Mouse (Mus musculus) heart, postnatal 0 days (tissue): Measurements from ENCODE around the gene Tet2.

Experiments used
- CTCF ChIP-seq: IDR thresholded peaks from 2 replicates; pipeline ENCODE4 v1.5.1; 2016; ENCODE audit warnings: antibody characterized with exemption, control low read depth, low read depth
- EP300 ChIP-seq: IDR thresholded peaks from 2 replicates; pipeline ENCODE4 v1.6.1; 2016; ENCODE audit warnings: antibody characterized with exemption, low read depth

- no peak for TF ChIP-seq CTCF
- TF ChIP-seq EP300, result no peak
Observed at GRCm38 (mm10) chr3:133557154-133557553, 12.2 kb upstream of the Tet2 start.
